Mouse (Mus musculus) cerebellum, adult 9-11 months (tissue): ENCODE results near the gene Sf1.

Experiments used
- DNase-seq: peaks from one replicate; pipeline ENCODE4 v3.0.0; 2022

The Sf1 gene

GRCm38 (mm10) chr19:6423241-6423640 is 59.8 kb downstream of the Sf1 start:
- peak; percentile 63 for DNase-seq

GRCm38 (mm10) chr19:6424137-6424881 is 60.8 kb downstream of the Sf1 start:
- DNase-seq: peak; percentile 65

GRCm38 (mm10) chr19:6425595-6425994 is 62.1 kb downstream of the Sf1 start:
- no peak for DNase-seq

GRCm38 (mm10) chr19:6426703-6427500 is 63.4 kb downstream of the Sf1 start:
- peak; percentile 68 for DNase-seq
